Mouse (Mus musculus): ENCODE measurements around the gene Cfap299.
A peak's percentile ranks its signal among the peaks of the same experiment; 100 is the strongest.
"Not testable (repeated sequence)": the region's sequence is repeated elsewhere in the genome, so short reads cannot be mapped to it uniquely, and the experiment has no call there.

Gene Cfap299

GRCm38 (mm10) chr5:98328848-98329624, at the start of gene Cfap299:
TSS of gene Cfap299 (plus strand) at chr5:98329304.
- DNase-seq, result peak; percentile 89

- no peak for DNase-seq
Measured at GRCm38 (mm10) chr5:98281993-98282392, 47.1 kb upstream of the Cfap299 start.

GRCm38 (mm10) chr5:98283696-98284478, 45.2 kb upstream of the Cfap299 start:
- DNase-seq, result no peak

- no peak for DNase-seq
Measured at GRCm38 (mm10) chr5:98290642-98291041, 38.5 kb upstream of the Cfap299 start.

GRCm38 (mm10) chr5:98292388-98293048, 36.6 kb upstream of the Cfap299 start:
- DNase-seq, result no peak

GRCm38 (mm10) chr5:98293049-98293715, 35.9 kb upstream of the Cfap299 start:
- no peak for DNase-seq

- no peak for DNase-seq
Measured at GRCm38 (mm10) chr5:98300079-98300478, 29.0 kb upstream of the Cfap299 start.

GRCm38 (mm10) chr5:98305673-98306072, 23.4 kb upstream of the Cfap299 start:
- no peak for DNase-seq

GRCm38 (mm10) chr5:98306528-98306927, 22.6 kb upstream of the Cfap299 start:
- DNase-seq, result no peak

GRCm38 (mm10) chr5:98326625-98327024, 2.5 kb upstream of the Cfap299 start:
- no peak for DNase-seq

- DNase-seq, result not testable (repeated sequence)
Measured at GRCm38 (mm10) chr5:98343751-98344150, 14.6 kb downstream of the Cfap299 start.

- DNase-seq, result no peak
Measured at GRCm38 (mm10) chr5:98344581-98344980, 15.5 kb downstream of the Cfap299 start.

GRCm38 (mm10) chr5:98346067-98346466, 17.0 kb downstream of the Cfap299 start:
- DNase-seq, result no peak

- peak; percentile 73 for DNase-seq
Measured at GRCm38 (mm10) chr5:98348605-98349004, 19.5 kb downstream of the Cfap299 start.

- no peak for DNase-seq
Measured at GRCm38 (mm10) chr5:98359912-98360311, 30.8 kb downstream of the Cfap299 start.

- no peak for DNase-seq
Measured at GRCm38 (mm10) chr5:98360792-98361419, 31.8 kb downstream of the Cfap299 start.

- DNase-seq, result no peak
Measured at GRCm38 (mm10) chr5:98363428-98363827, 34.3 kb downstream of the Cfap299 start.

GRCm38 (mm10) chr5:98365340-98365739, 36.2 kb downstream of the Cfap299 start:
- no peak for DNase-seq

- no peak for DNase-seq
Measured at GRCm38 (mm10) chr5:98368822-98369221, 39.7 kb downstream of the Cfap299 start.

GRCm38 (mm10) chr5:98369426-98369825, 40.3 kb downstream of the Cfap299 start:
- DNase-seq, result no peak

GRCm38 (mm10) chr5:98376058-98376798, 47.1 kb downstream of the Cfap299 start:
- DNase-seq, result no peak

GRCm38 (mm10) chr5:98376799-98377090, 47.6 kb downstream of the Cfap299 start:
- DNase-seq, result no peak

Measured in kidney, adult 18-20 months (tissue).